Mouse (Mus musculus) granulocyte monocyte progenitor cell, adult 5-6 weeks (primary cell): ENCODE measurements at regions not wholly inside any gene's neighbourhood (a gene's known extent, or its start where the extent isn't known, plus 50 kb on each side); places are given as distances from the start of the nearest gene placed in this dataset.

ENCODE experiments used
- ATAC-seq: replicated peaks from 2 replicates; pipeline ENCODE4 v1.8.0; 2016; ENCODE audit warnings: mild to moderate bottlenecking, moderate TSS enrichment, inconsistent platforms; ENCODE audit not compliant: poor library complexity, severe bottlenecking

GRCm38 (mm10) chr13:4663390-4663789, 54.4 kb upstream of the Akr1e1 start:
- ATAC-seq: no peak

- peak; percentile 97 for ATAC-seq
Observed at GRCm38 (mm10) chr13:4662336-4663101, 53.5 kb upstream of the Akr1e1 start.
